7 mouse cellular contexts compared by ENCODE assay signal in the genomic region with DNA sequence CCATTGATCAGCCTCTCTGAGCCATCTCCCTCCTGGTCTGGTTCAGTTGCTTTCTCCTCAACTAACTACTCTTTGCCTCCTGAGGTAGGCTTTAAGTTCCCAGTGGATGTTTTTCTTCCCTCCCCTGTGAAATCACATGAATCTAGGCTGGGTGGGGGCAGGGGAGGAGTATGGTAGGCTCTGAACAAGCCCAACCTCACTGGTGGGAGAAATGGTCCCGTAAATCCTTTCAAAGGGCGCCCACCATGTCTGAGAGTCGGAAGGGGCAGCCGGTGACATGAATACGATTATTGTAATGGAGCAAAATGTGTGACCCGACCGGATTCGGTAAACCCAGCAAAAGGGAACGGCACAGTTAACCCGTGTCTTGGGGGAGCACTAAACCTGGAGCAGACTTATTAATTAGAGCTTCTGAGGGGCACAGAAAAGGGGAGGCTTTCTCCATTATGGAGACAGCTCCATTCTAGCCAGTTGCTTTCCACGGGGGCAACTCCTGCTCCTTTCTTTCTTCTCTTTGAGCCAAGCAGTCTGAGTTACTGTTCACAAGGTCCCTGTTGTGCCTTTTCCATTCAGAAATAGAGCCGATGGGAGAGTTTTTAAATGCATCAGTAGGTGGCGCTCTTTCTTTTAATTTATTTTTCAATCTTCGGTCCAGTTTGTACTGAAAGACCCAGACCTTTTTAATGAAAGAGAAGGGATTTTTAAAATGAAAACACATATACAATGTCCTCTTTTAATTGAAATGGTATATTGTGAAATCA.
A peak's percentile ranks its signal among the peaks of the same experiment; 100 is the strongest.
DNase-seq lines count a peak whose midpoint lies in the region; ATAC-seq and TF ChIP-seq lines count a peak whose summit lies in the region.

No protein-coding gene starts in this region.

- DNase-seq in 3T3-L1 (ENCODE audit: low read depth, low spot score) (peak; percentile 80), MEL (ENCODE audit: low read depth, low spot score) (peak; percentile 6)
- DNase-seq in fibroblast of lung, adult 2 months (ENCODE audit: low read depth) = peak; percentile 54
- peak; percentile 87 for DNase-seq in hindbrain, postnatal 0 days (ENCODE audit: low spot score)
- DNase-seq in urinary bladder, adult 18-20 months (ENCODE audit: low spot score in 2 of 2) = no peak

- TF ChIP-seq POLR2A in MEL (IDR thresholded peaks at IDR 0.05; ENCODE audit: control insufficient read depth in 1 of 2, insufficient read depth in 1 of 2, low read depth in 1 of 2, low read length in 2 of 2, poor library complexity in 1 of 2) = no peak

- no peaks in the 10 kb centered on the region for H3K9me3 ChIP-seq in MEL (replicated peaks; ENCODE audit: insufficient read depth, low read length)
- H3K9me3 ChIP-seq in hindbrain, postnatal 0 days (ENCODE audit: low read length) = no peaks in the 10 kb centered on the region
- H3K9me3 ChIP-seq in limb, embryonic 12.5 days = no peaks in the 10 kb centered on the region
- no peaks in the 10 kb centered on the region for H3K9me3 ChIP-seq in neural tube, embryonic 14.5 days (ENCODE audit: control insufficient read depth, low read length)

- no peaks in the 10 kb centered on the region for H3K79me2 ChIP-seq in MEL (ENCODE audit: control insufficient read depth, insufficient read depth, low read length, poor library complexity)

- TF ChIP-seq EP300 in MEL (IDR thresholded peaks at IDR 0.05; ENCODE audit: low read depth in 1 of 2, low read length in 2 of 2) = no peak

- ATAC-seq in hindbrain, postnatal 0 days = peak; percentile 68; the same call in 1 of the 2 replicates
- peak; percentile 85 for ATAC-seq in limb, embryonic 12.5 days (ENCODE audit: insufficient number of reproducible peaks, insufficient read depth, low FRiP score, low TSS enrichment, low read depth)
- peak; percentile 80 for ATAC-seq in neural tube, embryonic 14.5 days (ENCODE audit: low read depth)

- peak in 1 of 3 experiments; percentile 29; a peak in 2 of 6 replicates for TF ChIP-seq CTCF in MEL (IDR thresholded peaks at IDR 0.05 in 2 of 3, conservative IDR thresholded peaks at IDR 0.05 in 1 of 3; ENCODE audit: control insufficient read depth in 1 of 3, insufficient read depth in 1 of 3, low read depth in 2 of 3, low read length in 3 of 3, poor library complexity in 1 of 3, severe bottlenecking in 1 of 3)
- peak; percentile 66 for TF ChIP-seq CTCF in hindbrain, postnatal 0 days (IDR thresholded peaks at IDR 0.05; ENCODE audit: low read depth)

- H3K4me3 ChIP-seq in MEL (ENCODE audit: control insufficient read depth in 1 of 2, insufficient read depth in 1 of 2, low read depth in 2 of 2, low read length in 2 of 2) = no peak overlapping the region
- H3K4me3 ChIP-seq in hindbrain, postnatal 0 days (ENCODE audit: low read length) = no peak overlapping the region
- H3K4me3 ChIP-seq in limb, embryonic 12.5 days (replicated peaks) = no peak overlapping the region
- peak overlapping the region; percentile 12; the same call in 1 of the 2 replicates for H3K4me3 ChIP-seq in neural tube, embryonic 14.5 days (ENCODE audit: low read depth, low read length)

- no peaks in the 10 kb centered on the region for H3K36me3 ChIP-seq in MEL (ENCODE audit: control insufficient read depth in 1 of 2, insufficient read depth in 2 of 2, low read length in 2 of 2)
- H3K36me3 ChIP-seq in hindbrain, postnatal 0 days (ENCODE audit: insufficient read depth, low read length) = no peaks in the 10 kb centered on the region
- no peaks in the 10 kb centered on the region for H3K36me3 ChIP-seq in limb, embryonic 12.5 days
- no peaks in the 10 kb centered on the region for H3K36me3 ChIP-seq in neural tube, embryonic 14.5 days (ENCODE audit: control insufficient read depth, insufficient read depth, low read length)

- H3K27ac ChIP-seq in MEL (ENCODE audit: control insufficient read depth, low read depth, low read length) = no peak overlapping the region
- no peak overlapping the region for H3K27ac ChIP-seq in hindbrain, postnatal 0 days
- H3K27ac ChIP-seq in limb, embryonic 12.5 days = peak overlapping the region; percentile 64
- H3K27ac ChIP-seq in neural tube, embryonic 14.5 days (ENCODE audit: low read depth, low read length) = no peak overlapping the region

- no peaks in the 10 kb centered on the region for H3K27me3 ChIP-seq in MEL (ENCODE audit: control insufficient read depth in 1 of 2, insufficient read depth in 2 of 2, low read length in 2 of 2)
- no peaks in the 10 kb centered on the region for H3K27me3 ChIP-seq in hindbrain, postnatal 0 days (ENCODE audit: insufficient read depth, low read length)
- H3K27me3 ChIP-seq in limb, embryonic 12.5 days = no peaks in the 10 kb centered on the region
- no peaks in the 10 kb centered on the region for H3K27me3 ChIP-seq in neural tube, embryonic 14.5 days (ENCODE audit: control insufficient read depth, insufficient read depth, low read length)

- H3K9ac ChIP-seq in MEL (ENCODE audit: control insufficient read depth, low read depth, low read length, poor library complexity, severe bottlenecking) = no peak overlapping the region
- no peak overlapping the region for H3K9ac ChIP-seq in hindbrain, postnatal 0 days (replicated peaks; ENCODE audit: low read length)
- no peak overlapping the region for H3K9ac ChIP-seq in limb, embryonic 12.5 days (replicated peaks)
- no peak overlapping the region for H3K9ac ChIP-seq in neural tube, embryonic 14.5 days (replicated peaks; ENCODE audit: low read depth, low read length)

- H3K4me1 ChIP-seq in MEL (ENCODE audit: control insufficient read depth in 1 of 2, insufficient read depth in 2 of 2, low read length in 2 of 2) = no peaks in the 10 kb centered on the region
- no peaks in the 10 kb centered on the region for H3K4me1 ChIP-seq in hindbrain, postnatal 0 days (ENCODE audit: insufficient read depth, low read length)
- peaks cover 34% of the 10 kb centered on the region for H3K4me1 ChIP-seq in limb, embryonic 12.5 days (replicated peaks)
- no peaks in the 10 kb centered on the region for H3K4me1 ChIP-seq in neural tube, embryonic 14.5 days (ENCODE audit: control insufficient read depth, insufficient read depth, low read length)

- WGBS in hindbrain, postnatal 0 days = 46% methylated on average over 14 of the region's 14 CpGs
- 37% methylated on average over 14 of the region's 14 CpGs for WGBS in limb, embryonic 12.5 days
- 33% methylated on average over 14 of the region's 14 CpGs for WGBS in neural tube, embryonic 14.5 days

- peak; percentile 29 for TF ChIP-seq RAD21 in MEL (IDR thresholded peaks at IDR 0.05; ENCODE audit: low read depth, low read length)

- peak overlapping the region; percentile 38 for H3K4me2 ChIP-seq in hindbrain, postnatal 0 days (ENCODE audit: low read depth, low read length)
- peak overlapping the region; percentile 44 for H3K4me2 ChIP-seq in limb, embryonic 12.5 days
- H3K4me2 ChIP-seq in neural tube, embryonic 14.5 days (ENCODE audit: low read depth, low read length) = peak overlapping the region; percentile 33

TF ChIP-seq in MEL, 35 proteins besides CTCF, POLR2A, EP300 and RAD21:
- TF ChIP-seq ETS1 (IDR thresholded peaks at IDR 0.05; ENCODE audit: low read depth, low read length) (no peak), SIN3A (IDR thresholded peaks at IDR 0.05; ENCODE audit: low read length) (no peak), MXI1 (IDR thresholded peaks at IDR 0.05; ENCODE audit: low read depth, low read length) (no peak), JUND (IDR thresholded peaks at IDR 0.05; ENCODE audit: low read depth, low read length) (no peak), NRF1 (IDR thresholded peaks at IDR 0.05; ENCODE audit: insufficient read depth, low read depth, low read length, poor library complexity, severe bottlenecking) (no peak), RCOR1 (IDR thresholded peaks at IDR 0.05; ENCODE audit: low read depth, low read length) (no peak), MEF2A (IDR thresholded peaks at IDR 0.05; ENCODE audit: extremely low read depth, insufficient replicate concordance, low read depth, low read length, poor library complexity, severe bottlenecking) (no peak), BHLHE40 (IDR thresholded peaks at IDR 0.05; ENCODE audit: borderline replicate concordance, low read depth, low read length) (no peak), ZNF384 (IDR thresholded peaks at IDR 0.05; ENCODE audit: low read depth, low read length) (no peak), TCF12 (IDR thresholded peaks at IDR 0.05; ENCODE audit: low read depth, low read length) (no peak), GATA1 (IDR thresholded peaks at IDR 0.05; ENCODE audit: low read depth, low read length) (no peak)

Comparison
In these comparisons a context has a peak if more than half of its experiments do, and no peak if none do; other contexts are left out.
1. DNase-seq: peak in 3T3-L1 (single experiment), MEL (single experiment), fibroblast of lung, adult 2 months (single experiment) and hindbrain, postnatal 0 days (single experiment); none in urinary bladder, adult 18-20 months (0 of 2).
2. Peak in every context shown above with its lines, with median percentiles within 50 percentile points of each other: ATAC-seq and H3K4me2 ChIP-seq.